Mouse (Mus musculus): ENCODE measurements around the gene Timp4.
"Not testable (repeated sequence)": the region's sequence is repeated elsewhere in the genome, so short reads cannot be mapped to it uniquely, and the experiment has no call there.

Timp4 gene

GRCm38 (mm10) chr6:115245500-115246058 lies 6.4 kb downstream of the Timp4 start:
- peak in 1 of 2 experiments; percentile 31 for DNase-seq

- DNase-seq, result peak; percentile 41 to 55
Measured at GRCm38 (mm10) chr6:115244222-115244621, 7.8 kb downstream of the Timp4 start.

- peak in 1 of 2 experiments; percentile 19 for DNase-seq
Measured at GRCm38 (mm10) chr6:115241939-115242338, 10.1 kb downstream of the Timp4 start.

DNA sequence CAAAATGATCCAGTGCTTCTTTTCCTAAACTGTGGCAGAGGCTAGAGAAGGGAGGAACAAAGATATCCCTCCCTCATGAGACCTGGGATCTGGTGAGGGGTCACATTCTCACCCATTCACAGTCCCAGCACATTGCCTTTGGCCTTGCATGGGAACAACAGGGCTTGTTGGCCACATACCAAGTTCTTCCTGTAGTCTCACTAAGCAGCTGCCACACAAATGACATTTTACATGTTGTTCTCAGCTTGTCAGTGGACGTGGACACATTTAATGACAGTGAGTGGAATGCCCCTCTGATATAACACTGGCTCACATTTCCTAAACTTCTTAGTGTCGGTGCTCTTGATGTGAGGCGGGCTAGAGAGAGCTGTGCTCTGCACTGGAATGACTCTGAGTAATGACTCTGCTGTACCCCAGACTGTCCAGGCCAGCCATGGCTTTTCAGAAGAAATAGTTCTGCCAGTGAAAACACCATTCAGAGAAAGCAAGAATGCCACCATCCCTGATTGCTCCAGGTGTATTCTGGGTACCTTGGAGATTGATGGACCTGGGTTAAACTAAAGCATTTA lies 10.8 kb downstream of the Timp4 start:
- DNase-seq, result no peak

- not testable (repeated sequence) for DNase-seq
Measured at GRCm38 (mm10) chr6:115240431-115240830, 11.6 kb downstream of the Timp4 start.

DNA sequence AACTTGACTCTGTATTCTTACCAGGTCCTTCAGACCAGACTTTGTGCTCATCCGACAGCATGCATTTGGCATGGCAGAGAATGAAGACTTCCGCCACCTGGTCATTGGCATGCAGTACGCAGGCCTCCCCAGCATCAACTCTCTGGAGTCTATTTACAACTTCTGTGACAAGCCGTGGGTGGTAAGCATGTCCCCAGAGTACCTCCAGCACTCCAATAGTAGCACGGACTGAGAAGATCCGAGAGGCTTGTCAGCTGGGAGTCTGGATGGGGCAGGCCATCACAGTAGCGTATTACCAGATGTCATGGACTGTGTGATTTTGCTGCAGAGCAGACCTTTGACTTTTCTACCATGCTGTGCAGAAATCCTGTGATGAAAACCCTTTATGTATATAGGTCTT lies 12.7 kb downstream of the Timp4 start:
- DNase-seq, result peak in 1 of 2 experiments; percentile 30

DNA sequence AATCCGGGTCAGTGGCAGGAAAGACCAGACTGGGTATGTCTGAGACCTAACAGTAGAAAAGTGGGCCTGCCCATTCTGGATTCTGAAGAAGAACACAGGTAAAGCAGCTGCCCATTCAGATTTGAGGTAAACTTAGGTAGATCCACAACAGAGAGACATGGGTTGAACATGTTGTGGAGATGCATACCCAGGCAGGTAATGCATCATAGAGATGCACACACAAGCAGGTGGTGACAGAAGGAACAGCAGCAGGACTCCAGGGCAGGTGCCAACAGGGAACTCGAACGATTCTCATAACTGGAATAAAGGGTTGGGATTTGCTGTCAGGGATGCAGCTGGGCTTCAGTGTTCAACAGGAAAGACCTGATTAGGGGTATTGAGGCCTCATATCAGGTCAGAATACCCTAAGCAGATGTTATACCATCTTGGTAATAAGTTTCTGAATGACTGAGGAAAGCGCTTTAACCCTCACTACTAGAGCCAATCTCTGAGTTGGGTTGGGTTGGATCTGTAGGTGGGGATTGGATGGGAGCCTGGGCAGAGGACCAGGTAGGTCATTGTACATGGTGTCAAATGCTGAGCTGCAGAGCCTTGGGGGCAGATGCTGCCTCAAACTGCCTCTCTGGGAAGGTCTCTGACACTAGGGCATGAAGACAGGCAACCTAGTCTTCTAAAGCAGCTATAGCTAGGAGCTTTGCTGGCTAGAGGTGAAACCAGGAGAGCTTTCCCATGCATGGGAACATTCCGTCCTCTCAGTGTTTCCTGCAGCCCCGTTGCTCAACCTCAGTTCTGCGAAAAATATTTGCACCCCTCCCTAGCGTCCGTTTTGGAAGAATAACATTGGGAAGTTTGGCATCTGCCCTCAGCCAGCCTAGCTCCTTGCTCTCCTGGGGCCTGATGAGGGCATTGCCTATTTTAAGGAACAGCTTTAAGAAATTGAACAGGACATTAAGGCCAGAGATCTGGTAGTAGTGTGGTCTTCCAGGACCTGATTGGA lies 13.7 kb downstream of the Timp4 start:
- peak; percentile 95 to 98 for DNase-seq

DNA sequence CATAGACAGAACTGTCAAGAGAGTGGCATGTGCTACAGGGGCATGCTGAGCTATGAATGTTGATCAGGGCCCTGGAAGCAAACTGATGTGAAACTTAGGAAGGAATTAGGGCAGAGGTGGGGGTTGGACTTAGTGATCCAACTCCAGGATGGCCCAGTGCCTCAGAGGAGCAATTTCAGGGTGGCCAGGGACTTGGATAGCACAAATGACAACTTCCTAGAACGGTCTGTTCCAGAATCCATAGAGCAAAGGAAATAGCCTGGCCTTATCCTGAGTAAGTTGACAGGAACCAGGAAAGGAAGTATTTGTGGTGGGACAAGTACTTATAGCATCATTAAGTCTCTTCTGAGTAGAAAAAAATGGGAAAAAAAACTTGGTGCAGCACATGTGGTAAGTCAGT lies 19.4 kb downstream of the Timp4 start:
- DNase-seq, result no peak

DNA sequence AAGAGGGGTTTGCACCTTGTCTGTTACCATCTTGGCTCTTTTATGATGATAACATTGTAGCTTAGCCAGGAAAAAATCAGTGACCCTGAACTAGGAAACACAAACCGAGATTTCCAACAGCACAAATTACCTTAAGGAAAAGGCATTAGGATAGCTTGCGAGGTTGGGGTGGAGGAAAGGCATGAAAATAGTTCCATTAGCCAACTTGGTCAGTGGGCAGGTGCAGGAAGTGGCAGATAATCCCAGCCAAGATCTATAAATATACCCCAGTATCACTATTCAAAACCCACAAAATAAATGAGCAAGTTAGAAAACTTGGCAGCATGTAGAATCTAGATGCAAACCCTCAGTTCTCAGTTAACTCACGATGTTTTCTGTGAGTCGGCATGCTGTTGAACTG lies 20.2 kb downstream of the Timp4 start:
- no peak for DNase-seq

- DNase-seq, result no peak
Measured at GRCm38 (mm10) chr6:115230557-115230956, 21.4 kb downstream of the Timp4 start.

- DNase-seq, result peak; percentile 84 to 91
Measured at GRCm38 (mm10) chr6:115227529-115227928, 24.5 kb downstream of the Timp4 start.

- no peak for DNase-seq
Measured at GRCm38 (mm10) chr6:115227043-115227442, 25.0 kb downstream of the Timp4 start, which contains the start of gene Gm17482. Gm17482 (plus strand) TSS chr6:115227343.

DNA sequence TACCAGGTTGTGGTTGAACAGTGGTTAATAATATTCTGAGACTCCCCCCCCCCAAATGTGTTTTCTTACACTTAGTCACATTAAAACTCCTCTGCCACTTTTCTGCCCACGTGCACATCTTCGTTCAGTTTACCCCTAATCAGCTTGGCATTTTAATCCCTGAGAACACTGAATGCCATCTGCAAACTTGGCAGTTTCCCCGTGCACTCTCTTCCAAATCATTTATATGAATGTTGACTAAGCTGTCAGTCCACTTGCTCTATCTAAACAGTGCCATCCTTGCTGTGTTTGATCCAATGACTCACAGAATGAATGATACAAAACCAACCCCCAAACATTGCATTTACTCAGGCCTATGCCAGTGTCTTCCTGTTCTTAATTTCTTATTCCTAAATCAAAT lies 26.5 kb downstream of the Timp4 start:
- peak; percentile 71 to 86 for DNase-seq

- peak in 1 of 2 experiments; percentile 56 for DNase-seq
Measured at GRCm38 (mm10) chr6:115221215-115221641, 30.8 kb downstream of the Timp4 start.

DNA sequence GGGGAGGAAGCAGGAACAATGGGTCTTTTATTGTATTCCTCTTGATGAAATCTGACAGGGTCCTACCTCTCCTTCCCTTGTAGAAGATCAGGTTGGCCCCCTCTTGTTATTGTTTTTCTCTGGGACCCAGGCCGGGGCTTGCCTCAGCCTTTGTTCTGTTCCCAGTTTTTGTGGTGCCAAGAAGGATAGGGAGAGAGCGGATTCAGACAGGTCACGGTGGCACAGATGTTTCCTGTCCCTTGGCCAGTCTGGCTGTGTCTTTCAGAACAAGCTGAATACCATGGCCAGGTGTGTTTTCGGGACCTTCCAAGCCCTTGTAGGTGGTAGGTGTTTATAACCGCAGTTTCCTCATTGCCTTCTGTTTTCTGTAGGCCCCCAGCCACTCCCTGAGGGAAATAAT lies 38.9 kb downstream of the Timp4 start:
- no peak for DNase-seq

GRCm38 (mm10) chr6:115212132-115212903 lies 39.7 kb downstream of the Timp4 start:
- DNase-seq, result no peak

DNA sequence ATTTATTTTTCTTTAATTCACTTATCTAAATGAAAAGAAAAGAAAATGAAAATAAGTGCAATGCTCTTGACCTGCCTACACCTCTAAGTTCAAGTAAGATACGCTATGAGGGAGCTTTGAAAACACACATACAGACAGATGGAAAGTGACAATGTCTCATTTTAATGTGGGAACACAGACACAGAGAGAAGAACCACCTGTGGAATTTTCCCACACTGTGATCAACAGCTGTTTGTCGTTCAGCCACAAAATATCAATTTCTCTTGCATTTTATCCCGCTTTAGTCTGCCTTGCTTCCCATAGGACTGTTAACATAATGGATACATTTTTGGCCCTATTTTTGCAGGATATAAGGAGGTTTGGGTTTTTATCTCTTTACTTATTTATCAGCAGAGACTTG lies 41.2 kb downstream of the Timp4 start:
- DNase-seq, result no peak

DNA sequence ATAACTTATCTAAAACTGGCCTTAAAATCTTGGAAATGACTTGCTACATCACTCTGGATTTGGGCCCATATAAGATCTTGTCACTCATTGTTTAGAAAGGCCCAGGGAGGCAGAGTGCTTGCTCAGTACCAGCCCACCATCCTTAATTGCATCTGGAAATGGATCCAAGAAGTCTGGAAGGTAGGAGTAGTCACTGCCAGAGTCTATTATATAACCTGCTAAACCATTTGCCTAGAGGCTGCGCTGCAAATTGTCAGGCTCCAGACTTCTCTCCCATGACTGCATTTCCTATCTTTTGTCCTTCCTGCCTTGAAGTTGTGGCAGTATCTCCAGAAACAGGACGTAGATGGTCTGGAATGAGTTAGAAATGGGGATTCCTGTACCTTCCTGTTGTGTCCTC lies 41.8 kb downstream of the Timp4 start:
- no peak for DNase-seq

- DNase-seq, result no peak
Measured at GRCm38 (mm10) chr6:115203029-115203428, 49.0 kb downstream of the Timp4 start.

DNA sequence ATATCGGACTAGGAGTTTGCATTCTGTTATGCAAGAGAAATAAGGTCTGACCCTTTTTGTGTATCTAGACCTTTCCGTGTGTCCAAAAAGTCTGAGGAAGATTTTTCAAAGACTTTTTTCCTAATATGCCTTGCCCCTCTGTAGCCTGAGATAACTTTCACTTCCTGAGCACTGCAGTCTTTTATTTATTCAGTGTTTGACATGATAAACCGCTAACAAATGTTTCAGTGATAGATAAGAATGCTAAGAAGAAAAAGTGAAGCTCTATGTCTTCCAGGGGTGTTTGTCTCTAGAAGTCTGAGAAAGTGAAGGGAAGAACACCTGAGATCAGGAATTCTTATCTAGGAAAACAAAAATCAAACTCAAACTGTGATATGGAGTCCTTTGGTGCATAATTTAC lies 51.3 kb downstream of the Timp4 start:
- no peak for DNase-seq

All from cerebellum, postnatal 36 days (tissue).